Mouse (Mus musculus): Measurements from ENCODE around the gene Zfp81. TPM values are rescaled to one million over a fixed set of nuclear protein-coding genes. Genes with fewer than 3 reads are reported as not detected.

Zfp81 gene
- polyA plus RNA-seq, 1 experiment from 2014 or later, result 6.5 TPM

Other genes with a start within 250 kb of the Zfp81 start
- gene Morc2b, start 219.2 kb downstream of the Zfp81 start, polyA plus RNA-seq (2015; fragmentation: Nextera tagmentation; extraction: Ambion mirVana), result 0.08 and 0.12 TPM in 2 replicates
- not detected in 2 replicates for gene Olfr55, start 190.4 kb downstream of the Zfp81 start, polyA plus RNA-seq (2015; fragmentation: Nextera tagmentation; extraction: Ambion mirVana)
- gene Olfr239, start 167.6 kb downstream of the Zfp81 start, polyA plus RNA-seq (2015; fragmentation: Nextera tagmentation; extraction: Ambion mirVana), result 0.05 TPM in 1 of 2 replicates, not detected in the other
- gene Olfr1564, start 137.2 kb downstream of the Zfp81 start, polyA plus RNA-seq (2015; fragmentation: Nextera tagmentation; extraction: Ambion mirVana), result 0.03 TPM in 1 of 2 replicates, not detected in the other
- gene Zfp955a, start 103.7 kb downstream of the Zfp81 start, polyA plus RNA-seq (2015; fragmentation: Nextera tagmentation; extraction: Ambion mirVana), result 16.0 and 17.4 TPM in 2 replicates
- gene Olfr63, start 94.2 kb downstream of the Zfp81 start, polyA plus RNA-seq (2015; fragmentation: Nextera tagmentation; extraction: Ambion mirVana), result 0.04 TPM in 1 of 2 replicates, not detected in the other
- gene Zfp955b, start 69.3 kb downstream of the Zfp81 start, polyA plus RNA-seq (2015; fragmentation: Nextera tagmentation; extraction: Ambion mirVana), result 10.3 TPM in 2 replicates
- gene Zfp101, start 35.8 kb upstream of the Zfp81 start, polyA plus RNA-seq (2015; fragmentation: Nextera tagmentation; extraction: Ambion mirVana), result 6.7 and 7.9 TPM in 2 replicates
- gene Actl9, start 74.0 kb upstream of the Zfp81 start, polyA plus RNA-seq (2015; fragmentation: Nextera tagmentation; extraction: Ambion mirVana), result not detected in 2 replicates
- 31.5 and 43.8 TPM in 2 replicates for gene Adamts10, start 165.3 kb upstream of the Zfp81 start, polyA plus RNA-seq (2015; fragmentation: Nextera tagmentation; extraction: Ambion mirVana)
- 2.8 and 3.8 TPM in 2 replicates for gene Myo1f, start 196.8 kb upstream of the Zfp81 start, polyA plus RNA-seq (2015; fragmentation: Nextera tagmentation; extraction: Ambion mirVana)